Mouse (Mus musculus): Measurements from ENCODE around the gene Gal3st2. TPM values are rescaled to one million over a fixed set of nuclear protein-coding genes. Genes with fewer than 3 reads are reported as not detected.
A peak's percentile ranks its signal among the peaks of the same experiment; 100 is the strongest.
"Not testable (repeated sequence)": the region's sequence is repeated elsewhere in the genome, so short reads cannot be mapped to it uniquely, and the experiment has no call there.

Gene Gal3st2
- total RNA-seq (2021), result under 1 TPM in 1 of 2 experiments, not detected in 1; 0.12 TPM
- long read RNA-seq, experiment 1, result 0 reads
- long read RNA-seq, experiment 2, result 0 reads

DNA sequence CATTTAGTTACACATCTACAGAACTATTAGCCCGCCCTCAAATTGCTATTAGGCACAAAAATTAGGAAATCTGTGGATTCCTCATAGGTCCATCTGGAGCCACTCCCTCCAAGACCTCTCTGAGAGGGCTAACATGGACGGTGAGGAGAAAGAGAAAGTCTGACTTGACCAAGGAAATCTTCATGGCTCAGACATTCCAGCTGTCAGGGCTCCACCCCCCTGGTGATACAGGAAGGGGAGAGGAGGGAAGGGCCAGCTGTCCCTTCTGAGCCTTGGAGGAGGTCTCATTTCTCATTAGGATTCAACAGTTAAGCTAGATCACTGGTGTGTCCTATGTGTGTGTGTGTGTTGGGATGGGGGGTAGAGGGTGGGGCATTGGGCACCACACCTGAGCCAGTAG lies at the start of gene Gal3st2:
Gene Gal3st2, plus strand, starts transcription at position 259 of the 400 bp plus-strand sequence.
- not testable (repeated sequence) for DNase-seq (ENCODE audit: low spot score in 2 of 2)

DNA sequence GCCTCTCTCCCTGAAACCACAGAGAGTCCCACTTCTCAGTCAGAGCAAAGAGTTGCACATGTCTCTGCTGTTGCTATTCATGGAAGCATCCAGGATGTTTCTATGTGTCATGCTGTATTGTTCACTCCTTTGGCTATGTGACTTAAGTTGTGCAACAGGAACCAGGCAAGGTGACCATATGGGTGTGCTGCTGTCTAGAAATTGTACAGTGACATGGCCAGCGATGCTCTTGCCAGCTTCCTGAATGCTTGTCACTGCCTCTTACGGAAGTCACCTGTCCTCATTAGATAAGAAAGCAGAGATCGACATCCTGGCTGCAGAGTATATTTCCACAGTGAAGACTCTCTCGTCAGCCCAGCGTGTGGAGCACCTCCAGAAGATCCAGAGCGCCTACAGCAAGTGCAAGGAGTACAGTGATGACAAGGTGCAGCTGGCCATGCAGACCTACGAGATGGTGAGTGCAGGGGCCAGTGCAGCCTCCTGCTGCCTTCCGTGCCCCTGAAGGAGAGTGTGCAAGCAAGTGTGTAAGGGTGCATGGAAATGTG lies 49.5 kb upstream of the Gal3st2 start:
- no peak for DNase-seq (ENCODE audit: low spot score in 2 of 2)

DNA sequence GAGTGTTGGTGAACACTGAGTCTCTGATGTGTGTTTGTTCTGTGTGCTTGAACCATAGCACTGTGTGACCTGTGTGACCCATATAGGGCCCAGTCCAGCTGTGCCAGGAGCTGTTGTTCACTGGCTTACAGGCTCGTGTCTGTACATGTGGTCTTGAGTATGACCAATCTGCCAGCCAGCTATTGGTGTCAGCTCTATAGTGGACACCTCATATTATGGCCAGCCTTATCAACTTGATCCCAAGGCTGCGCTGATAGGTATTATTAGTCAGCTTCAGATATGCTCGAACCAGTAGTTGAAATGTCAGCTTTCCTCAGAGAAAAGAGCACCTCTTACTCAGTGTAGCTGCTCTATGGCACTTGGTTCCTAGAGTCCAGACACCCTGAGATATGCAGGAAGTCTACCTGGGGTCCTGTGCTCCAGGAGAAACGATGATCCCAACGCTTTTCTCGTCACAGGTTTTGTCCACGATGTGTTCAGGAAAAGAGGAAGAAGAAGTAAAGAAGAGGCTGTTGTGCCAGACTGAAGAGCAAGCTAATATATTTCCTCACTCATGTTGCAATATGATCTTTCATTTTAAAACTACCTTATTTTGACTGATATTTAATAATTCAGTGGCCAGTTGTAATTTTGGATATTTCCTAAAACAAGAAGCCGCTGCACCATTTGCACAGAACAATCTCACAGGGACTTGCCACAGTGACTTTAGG lies 43.1 kb upstream of the Gal3st2 start:
- no peak for DNase-seq (ENCODE audit: low spot score in 2 of 2)

DNA sequence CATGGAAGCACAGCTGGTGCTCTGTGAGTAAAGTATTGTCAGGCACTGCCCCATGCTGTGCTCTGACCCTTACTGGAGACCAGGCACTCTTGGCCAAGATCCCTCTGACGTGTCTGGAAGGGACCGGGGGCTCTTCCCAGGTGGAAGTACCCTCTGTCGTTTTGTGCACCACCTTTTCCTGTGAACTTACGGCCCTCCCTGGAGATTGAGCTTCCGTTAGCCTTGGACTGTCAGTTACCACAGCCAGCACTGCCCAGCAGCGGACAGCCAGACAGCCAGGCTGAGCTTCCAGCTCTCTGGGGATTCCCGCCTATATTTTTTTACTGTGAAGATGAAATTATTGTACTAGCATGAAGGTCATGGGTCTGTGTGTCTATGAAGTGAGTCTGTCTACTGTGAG lies 42.4 kb upstream of the Gal3st2 start:
- DNase-seq (ENCODE audit: low spot score in 2 of 2), result no peak

DNA sequence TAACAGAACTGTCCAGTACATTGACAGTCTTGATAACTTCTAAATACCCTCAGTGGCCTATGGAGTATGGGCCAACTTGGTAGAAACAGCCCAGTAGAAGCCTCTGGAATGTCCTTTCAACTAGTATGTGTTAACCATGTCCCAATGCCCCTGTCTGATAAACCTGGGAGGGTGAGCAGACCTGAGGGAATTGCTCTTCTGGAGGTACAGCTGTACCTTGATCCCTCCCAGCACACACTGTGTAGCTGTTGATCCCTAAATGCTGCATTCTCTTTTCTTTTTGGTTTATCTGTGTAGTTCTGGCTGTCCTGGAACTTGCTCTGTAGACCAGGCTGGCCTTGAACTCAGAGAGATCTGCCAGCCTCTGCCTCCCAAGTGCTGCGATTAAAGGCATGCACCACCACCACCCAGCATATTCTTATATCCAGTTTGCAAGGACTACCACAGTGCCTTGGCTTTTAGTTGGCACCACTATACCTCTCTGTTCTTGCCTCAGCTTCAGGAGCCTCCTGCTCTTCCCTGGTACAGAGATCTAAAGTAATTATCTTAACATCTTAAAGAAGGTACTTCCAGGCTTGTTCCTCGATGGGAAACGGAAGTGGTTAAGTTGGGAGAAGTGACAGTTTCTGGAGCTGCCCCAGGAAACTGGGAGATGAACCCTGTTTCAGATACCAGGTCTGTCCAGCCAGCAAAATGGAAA lies 37.2 kb upstream of the Gal3st2 start:
- DNase-seq (ENCODE audit: low spot score in 2 of 2), result no peak

DNA sequence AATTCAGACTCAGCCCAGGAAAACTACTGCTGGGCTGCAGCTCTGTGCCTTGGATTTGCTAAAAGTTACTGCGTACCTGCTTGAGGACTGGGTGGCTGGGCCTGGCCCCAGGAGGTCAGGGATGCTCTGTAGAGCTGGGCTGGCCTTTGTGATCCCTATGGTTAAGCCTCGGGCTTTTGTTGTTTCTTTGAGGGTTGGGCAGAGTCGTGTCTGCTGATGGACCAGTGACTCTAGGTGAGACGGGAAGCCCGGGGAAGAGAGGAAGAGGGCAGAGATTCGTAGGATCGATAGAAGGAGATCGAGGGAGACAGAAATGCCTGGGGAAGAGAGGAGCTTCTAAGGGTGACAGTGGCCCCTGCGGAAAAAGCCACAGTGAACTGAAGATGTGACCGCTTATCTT lies 36.5 kb upstream of the Gal3st2 start, which contains the start of gene D2hgdh:
Gene D2hgdh, plus strand, starts transcription at position 301 of the 400 bp plus-strand sequence.
- DNase-seq (ENCODE audit: low spot score in 2 of 2), result no peak

DNA sequence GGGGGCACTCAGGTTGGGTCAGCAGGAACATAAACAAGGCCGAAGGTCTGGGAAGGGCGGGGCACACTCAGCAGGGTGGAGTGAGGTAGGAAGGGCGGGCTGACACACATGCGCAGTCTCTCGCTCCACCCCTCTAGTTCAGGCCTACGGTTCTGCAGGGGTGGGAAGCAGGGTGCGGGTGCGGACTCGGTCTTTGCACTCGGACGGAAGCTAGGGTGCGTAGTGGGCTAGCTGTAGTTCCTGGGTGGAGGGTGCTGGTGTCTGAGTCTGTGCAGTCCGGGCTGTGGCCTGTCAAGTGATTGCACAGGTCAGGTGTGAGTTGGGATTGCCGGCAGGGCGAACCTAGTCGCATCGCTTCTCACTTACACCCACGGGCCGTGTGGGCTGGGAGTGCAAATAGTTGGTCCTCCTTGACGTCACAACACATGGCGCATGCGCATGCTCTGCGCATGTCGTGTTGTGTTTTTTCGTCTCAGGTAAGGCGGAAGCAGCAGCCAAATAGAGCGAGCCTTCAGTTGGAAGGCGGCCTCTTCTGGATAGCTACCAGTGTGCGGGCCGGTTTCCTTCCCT lies 35.9 kb upstream of the Gal3st2 start:
- DNase-seq (ENCODE audit: low spot score in 2 of 2), result peak; percentile 95 to 98

DNA sequence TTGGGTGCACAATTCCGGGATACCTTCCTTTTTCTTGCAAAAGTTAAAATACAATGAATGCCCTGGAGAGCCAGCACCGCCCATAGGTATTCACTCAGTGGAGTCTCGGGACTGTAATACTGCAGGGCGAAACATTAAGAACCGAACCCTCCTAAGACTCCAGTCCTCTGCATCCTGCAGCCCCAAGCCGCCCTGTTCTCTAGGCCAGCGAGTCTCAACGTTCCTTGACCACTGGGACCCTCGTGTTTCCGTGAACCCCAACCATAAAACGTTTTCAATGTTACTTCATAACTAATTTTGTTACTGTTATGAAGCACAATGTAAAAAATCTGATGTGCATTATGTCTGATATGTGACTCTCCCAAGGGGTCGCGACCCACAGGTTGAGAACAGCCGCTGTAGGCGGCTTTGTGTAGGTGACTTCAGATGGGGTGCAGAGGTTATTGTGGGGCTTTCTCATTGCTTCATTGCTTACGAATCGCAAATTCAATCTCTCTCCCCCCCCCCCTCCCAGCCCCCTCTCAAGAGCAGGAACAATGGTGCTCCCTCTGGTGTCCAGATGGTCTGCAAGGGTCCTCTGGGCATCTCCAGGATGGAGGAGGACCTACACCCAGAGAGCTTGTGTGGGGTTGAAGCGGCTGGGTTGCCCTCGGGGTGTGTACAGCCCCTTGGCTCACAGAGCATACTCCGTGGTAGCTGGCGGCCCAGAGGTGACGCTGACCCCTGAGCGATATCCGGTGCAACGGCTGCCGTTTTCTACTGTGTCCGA lies 35.2 kb upstream of the Gal3st2 start:
- DNase-seq (ENCODE audit: low spot score in 2 of 2), result peak in 1 of 2 experiments; percentile 18

DNA sequence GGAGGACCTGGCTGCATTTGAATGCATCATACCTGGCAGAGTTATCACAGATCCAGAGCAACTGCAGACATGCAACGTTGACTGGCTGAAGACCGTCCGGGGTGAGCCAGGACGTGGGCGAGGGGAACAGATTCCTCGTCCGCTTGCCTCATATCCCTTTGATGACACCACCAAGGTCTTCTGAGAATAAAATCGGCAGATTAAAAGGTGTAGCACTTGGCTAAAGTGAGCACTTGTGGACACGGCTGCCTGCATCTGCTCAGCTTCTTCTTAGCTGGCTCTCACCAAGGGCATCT lies 34.6 kb upstream of the Gal3st2 start:
- no peak for DNase-seq (ENCODE audit: low spot score in 2 of 2)

DNA sequence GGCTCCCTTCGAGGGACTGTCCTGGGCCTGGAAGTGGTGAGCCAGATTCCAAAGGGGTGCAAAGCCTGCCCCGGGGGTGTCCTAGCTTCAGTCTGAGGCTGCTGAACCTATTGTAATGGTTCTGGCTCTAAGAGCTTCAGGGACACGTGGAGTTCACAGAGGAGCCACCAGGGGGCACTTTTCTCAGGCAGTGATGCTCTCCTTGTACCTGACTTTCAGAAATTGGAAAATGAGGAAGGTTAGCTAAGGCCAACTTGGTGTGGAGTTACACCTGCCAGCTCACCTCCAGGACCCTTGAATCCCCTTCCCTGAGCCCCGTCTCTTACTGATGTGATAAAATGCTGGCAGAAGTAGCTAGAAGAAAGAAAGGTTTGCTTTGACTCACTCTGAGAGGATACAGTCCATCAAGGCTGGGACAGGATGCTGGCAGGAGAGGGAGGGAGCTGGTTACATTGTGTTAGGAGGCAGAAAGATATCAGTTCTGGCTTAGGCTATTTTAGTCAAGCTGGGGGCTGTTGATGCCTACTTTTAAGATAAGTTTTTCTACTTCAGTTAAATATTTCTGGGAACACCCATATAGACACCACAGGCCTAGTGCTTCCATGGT lies 28.2 kb upstream of the Gal3st2 start:
- not testable (repeated sequence) for DNase-seq (ENCODE audit: low spot score in 2 of 2)

DNA sequence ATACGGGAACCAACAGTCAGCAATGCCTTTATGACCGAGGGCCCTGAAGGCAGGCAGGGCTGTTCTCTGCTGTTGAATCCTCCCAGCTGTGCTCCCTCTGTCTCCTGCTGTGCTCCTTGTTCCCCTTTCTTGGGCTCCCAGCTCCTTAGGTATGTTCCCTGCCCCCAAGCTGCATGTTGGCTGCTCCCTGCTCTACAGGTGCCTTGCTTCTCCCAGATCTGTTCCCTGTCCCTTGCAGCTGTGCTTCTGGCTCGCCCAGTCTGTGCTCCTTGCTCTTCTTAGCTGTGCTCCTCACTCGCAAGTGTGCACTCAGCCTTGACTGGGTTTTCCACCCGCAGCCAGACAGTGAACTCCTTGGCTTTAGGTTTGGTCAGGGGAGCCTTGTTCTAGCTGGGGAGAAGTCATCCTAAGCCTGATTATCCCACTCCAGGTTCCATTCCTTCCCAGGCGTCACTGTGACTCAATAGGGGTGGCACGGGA lies 26.4 kb upstream of the Gal3st2 start:
- no peak for DNase-seq (ENCODE audit: low spot score in 2 of 2)

DNA sequence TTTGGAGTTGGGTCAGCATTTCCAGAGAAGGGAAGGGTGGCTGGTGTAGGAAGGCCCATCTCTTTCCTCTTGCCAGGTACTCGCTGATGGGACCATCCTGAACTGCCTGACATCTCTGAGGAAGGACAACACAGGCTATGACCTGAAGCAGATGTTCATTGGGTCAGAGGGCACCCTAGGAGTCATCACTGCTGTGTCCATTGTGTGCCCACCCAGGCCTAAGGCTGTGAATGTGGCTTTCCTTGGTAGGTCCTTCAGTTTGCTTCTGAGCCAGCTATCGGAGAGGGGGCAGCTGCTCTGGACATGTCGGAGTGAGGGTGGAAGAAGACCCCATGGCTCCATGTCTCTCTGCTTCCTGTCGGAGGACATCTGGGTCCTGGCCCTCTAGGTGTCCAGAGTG lies 25.9 kb upstream of the Gal3st2 start:
- DNase-seq (ENCODE audit: low spot score in 2 of 2), result no peak

DNA sequence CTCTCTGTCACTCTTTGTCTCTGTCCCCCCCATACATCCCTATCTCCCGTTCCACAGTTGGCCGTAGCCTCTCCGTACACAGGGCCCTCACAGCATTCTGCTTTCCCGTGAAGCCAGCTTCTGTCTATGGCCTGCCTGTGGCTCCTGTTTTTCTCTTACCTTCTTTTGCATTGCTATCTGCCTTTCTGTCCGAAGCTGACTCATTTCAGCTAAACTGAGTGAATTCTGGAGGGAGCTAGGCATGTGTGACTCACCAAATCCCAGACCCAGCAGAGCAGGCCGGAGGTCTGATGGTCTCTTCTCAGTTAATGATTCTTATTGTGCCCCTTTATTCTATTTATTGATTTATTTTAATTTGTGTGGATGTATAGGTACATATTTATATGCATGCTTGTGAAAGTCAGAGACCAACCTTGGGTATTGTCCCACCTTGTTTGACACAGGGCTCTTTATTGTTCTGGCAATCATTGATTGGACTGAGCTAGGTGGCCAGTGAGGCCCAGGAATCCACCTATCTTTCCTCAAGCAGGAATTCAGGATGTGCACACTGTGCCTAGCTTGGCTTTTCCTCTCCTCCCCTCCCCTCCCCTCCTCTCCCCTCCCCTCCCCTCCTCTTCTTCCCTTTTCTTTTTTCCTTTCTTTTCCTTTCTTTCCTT lies 25.1 kb upstream of the Gal3st2 start:
- no peak for DNase-seq (ENCODE audit: low spot score in 2 of 2)

DNA sequence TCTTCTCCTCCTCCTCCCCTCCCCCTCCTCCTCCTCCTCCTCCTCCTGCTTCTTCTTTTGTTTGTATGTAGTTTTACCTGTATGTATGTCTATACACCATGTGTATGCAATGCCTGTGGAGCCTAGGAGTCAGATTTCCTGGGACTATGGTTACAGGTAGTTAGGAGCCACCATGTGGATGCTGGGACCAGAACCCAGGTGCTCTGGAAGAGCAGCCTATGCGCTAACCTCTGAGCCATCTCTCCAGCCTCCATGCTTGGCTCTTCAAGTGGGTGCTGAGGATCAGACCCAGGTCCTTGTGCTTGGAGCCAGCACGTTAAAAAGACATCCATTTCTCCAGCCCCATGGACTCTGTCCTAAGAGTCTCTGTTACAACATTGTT lies 24.6 kb upstream of the Gal3st2 start:
- no peak for DNase-seq (ENCODE audit: low spot score in 2 of 2)

DNA sequence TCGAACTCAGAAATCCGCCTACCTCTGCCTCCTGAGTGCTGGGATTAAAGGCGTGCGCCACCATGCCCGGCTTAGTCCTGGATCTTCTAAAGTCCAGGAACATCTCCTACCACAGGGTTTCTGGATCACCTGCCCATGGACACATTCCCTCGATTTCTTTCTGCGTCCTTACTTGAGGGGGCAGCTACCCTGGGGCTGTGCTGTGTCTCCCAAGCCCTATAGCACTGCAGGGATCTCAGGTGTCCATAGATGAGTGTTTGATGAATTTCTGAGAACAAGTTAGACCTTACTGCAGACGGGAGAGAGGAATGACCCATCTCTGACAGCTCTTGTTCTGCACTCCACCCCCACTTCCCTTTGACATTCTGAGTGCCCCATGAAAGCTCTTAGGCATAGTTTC lies 23.8 kb upstream of the Gal3st2 start:
- DNase-seq (ENCODE audit: low spot score in 2 of 2), result no peak

DNA sequence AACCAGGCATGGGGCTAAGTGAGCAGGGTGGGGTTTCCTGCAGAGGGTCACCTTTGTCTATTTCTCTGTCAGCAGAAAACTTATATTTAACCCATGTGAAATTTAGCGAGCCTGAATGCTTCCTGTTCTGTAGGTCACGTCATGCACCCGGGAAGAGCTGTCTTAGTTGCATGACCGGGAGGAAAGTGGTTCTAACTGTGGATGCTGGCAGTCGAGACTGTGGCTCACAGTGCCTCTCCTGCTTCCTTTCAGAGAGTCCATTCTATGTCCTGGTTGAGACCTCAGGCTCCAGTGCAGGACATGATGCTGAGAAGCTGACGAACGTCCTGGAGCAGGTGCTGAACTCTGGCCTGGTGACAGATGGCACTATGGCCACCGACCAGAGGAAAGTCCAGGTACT lies 22.5 kb upstream of the Gal3st2 start:
- not testable (repeated sequence) for DNase-seq (ENCODE audit: low spot score in 2 of 2)

DNA sequence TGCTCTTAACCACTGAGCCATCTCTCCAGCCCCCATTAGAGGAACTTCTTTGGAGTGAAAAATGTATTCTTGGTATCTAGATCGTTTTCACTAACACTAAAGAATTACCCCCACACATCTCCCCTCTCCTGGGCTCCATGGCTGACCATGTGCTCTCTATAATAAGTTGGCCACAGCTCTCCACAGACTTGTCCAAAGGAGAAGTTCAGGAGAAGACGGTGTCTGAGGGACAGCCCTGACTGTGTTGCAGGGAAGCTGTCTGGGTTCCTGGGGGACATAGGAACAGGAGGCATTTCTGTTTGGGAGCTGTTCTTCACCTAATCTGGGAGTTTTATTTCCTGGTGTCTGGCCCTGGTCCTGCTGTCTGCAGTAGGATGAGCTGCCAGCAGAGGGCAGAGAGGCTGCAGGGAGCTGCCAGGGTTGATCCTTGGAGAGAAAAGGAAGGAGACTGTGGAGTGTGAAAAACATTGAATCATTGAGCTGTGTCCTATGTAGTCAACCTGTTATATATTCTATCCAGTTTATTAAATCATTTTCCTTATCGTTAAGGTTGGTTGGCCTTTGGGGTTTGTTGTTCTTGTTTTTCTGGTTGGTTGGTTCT lies 15.2 kb upstream of the Gal3st2 start:
- DNase-seq (ENCODE audit: low spot score in 2 of 2), result not testable (repeated sequence)

DNA sequence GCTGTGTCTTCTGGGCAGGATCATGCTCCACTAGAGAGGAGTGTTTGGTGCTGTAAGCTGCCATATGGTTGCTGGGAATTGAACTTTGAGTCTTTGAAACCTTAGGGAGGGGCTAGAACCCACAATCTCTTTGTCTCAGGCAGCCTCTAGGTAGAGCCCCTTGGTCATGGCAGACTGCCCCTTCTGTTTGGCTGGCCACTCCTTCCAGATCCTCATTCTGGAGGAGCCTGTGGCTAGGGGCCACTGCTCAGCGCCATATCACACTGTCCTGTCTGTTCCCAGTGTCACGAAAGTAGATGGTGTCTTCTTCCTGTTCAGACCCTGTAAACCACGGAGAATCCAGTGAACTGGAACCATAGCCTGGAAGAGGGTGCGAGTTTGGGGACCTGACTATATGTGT lies 5.3 kb upstream of the Gal3st2 start:
- not testable (repeated sequence) for DNase-seq (ENCODE audit: low spot score in 2 of 2)

DNA sequence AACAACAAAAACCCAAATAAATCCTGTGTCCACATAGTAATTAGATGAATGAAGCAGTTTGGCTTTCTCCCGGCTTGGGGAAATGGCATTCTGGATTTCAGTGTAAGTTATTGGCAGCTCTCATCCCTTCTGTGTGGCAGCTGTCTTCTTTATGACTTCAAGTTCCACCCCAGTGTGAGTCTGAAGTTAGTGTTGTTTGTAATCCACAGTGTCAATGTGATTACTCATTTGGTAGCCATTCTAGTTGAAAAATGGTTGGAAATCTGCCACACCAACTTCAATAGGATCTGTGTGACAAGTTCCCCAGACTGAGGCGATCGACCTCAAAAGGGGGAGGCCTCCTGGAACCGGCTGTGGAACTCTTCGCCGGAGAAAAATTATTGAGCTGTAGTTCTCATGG lies 3.7 kb upstream of the Gal3st2 start:
- DNase-seq (ENCODE audit: low spot score in 2 of 2), result no peak

DNA sequence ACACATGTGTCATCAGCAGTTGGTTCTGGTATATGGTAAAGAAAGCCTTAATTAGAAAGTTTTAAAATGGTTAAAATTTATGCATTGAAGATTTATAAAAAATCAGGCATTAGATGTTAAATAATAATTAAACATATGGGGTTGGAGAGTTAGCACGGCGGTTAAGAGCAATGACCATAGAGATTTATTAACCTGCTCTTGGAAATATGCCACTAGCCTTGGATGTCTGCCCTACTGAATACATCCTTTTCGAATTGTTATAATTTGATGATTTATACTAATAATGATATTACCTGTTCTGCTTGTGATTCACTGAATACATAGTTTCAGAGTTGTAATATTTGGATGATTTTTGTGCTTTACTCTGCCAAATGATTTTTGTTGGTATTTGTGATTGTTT lies 3.1 kb upstream of the Gal3st2 start:
- no peak for DNase-seq (ENCODE audit: low spot score in 2 of 2)

Measured in left cerebral cortex, adult 18-20 months (tissue).